Mouse (Mus musculus): ENCODE results near the gene H2-M2. TPM values are rescaled to one million over a fixed set of nuclear protein-coding genes. Genes with fewer than 3 reads are reported as not detected.

H2-M2 gene
- not detected in 2 replicates for total RNA-seq (2015)
- total RNA-seq (2017), result not detected in 2 replicates

- no peak for ATAC-seq (replicated peaks; ENCODE audit: poor library complexity)
These were observed at the start of gene H2-M2 for GRCm38 (mm10) chr17:37483452-37483851. TSS of gene H2-M2 (minus strand) at chr17:37483552.

- peak; percentile 87 for ATAC-seq (replicated peaks; ENCODE audit: poor library complexity)
These were observed 42.1 kb upstream of the H2-M2 start for GRCm38 (mm10) chr17:37525427-37525826.

DNA sequence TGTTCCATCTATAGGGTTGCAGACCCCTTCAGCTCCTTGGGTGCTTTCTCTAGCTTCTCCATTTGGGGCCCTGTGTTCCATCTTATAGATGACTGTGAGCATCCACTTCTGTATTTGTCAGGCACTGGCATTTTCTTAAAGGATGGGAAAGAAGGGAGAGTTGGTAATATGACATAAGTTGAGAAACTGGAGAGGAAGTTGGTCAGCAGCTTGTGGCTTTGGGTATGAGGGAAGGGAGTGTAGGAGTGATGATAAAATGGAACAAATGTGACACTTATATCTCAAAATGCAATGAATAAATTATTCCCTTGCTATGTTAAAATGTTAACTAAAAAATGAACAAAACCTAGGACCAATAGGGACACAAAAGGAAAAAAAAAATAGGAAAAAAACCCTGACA is 41.3 kb upstream of the H2-M2 start:
- ATAC-seq (replicated peaks; ENCODE audit: poor library complexity), result peak; percentile 92

GRCm38 (mm10) chr17:37507730-37508129 is 24.4 kb upstream of the H2-M2 start, which contains the start of gene Olfr111:
TSS of gene Olfr111 (plus strand) at chr17:37508030.
- no peak for ATAC-seq (replicated peaks; ENCODE audit: poor library complexity)

DNA sequence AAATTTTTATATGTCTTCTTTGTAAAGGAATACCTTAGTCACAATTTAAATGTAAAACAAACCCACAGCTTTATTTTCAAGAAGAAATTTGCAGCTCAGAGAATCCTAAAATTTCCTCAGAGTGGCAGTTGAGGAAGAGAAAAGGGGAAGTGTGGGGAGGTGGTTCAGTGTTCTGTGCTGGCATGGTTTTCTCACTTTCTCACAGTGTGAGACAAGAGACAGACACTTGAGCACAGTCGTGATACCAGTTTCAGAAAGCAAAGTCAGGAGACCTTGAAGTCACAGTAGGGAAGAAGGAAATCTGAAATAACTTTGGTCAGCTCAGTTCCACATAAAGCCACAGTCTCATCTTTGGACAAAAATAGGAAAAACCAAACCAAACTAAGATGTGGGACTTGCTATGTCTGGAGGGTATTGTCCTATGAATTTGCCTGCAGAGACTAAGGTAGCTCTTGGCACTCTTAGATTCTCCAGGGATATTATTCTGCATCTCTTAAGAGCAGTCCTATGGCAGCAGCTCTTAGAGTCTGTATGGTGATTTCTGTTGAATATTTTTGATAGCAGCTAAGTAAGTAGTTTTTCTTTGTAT is 8.7 kb upstream of the H2-M2 start, which contains the start of gene Olfr110:
Olfr110 (plus strand) TSS at position 539 of the 589 bp plus-strand sequence.
- peak; percentile 85 for ATAC-seq (replicated peaks; ENCODE audit: poor library complexity)

DNA sequence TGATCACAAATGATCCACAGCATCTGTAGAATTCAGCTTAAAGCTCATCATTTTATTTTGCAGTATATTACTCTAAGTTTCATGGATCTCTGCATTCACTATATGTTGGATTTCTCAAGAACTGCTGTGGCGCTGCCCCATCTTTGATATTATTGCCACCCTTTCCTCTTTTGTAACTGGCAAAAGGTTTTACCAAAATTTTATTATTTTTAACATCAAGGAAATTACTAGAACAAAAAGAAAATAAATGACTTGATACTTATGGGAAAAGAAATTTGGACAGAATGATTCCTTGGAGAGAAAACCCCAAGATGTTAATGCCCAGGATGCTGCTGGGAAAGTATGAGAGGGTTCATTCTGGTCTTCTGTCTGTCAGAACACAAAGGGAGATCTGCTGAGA is 24.7 kb downstream of the H2-M2 start, which contains the start of gene Olfr109:
Olfr109 (plus strand) TSS at position 301 of the 400 bp plus-strand sequence.
- no peak for ATAC-seq (replicated peaks; ENCODE audit: poor library complexity)

DNA sequence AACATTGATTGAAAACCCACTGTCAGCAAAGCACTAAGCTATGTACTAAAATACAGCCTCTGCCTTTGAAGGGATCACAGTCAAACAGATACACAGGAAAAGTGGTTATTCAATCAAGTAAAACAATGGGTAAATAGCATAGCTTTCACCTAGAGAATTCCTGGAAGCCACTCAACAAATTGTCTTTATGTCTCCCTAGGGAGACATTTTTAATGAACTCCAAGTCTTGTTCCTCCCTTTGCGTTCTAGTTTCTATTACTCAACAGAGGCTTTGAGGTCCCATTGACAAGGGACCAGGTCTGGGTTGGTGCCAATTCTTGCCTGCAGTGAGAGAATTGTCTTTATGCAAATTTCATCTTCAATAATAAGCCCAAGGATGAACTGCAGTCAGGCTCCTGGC is 38.2 kb downstream of the H2-M2 start, which contains the start of gene Olfr108:
Olfr108 (plus strand) TSS at position 301 of the 400 bp plus-strand sequence.
- no peak for ATAC-seq (replicated peaks; ENCODE audit: poor library complexity)

Other genes starting within 250 kb of the H2-M2 start
- gene Olfr97, start 246.2 kb downstream of the H2-M2 start, total RNA-seq (2015), result not detected in 2 replicates
- gene Olfr97, start 246.2 kb downstream of the H2-M2 start, total RNA-seq (2017), result not detected in 2 replicates
- not detected in 2 replicates for gene Olfr98, start 219.8 kb downstream of the H2-M2 start, total RNA-seq (2015)
- not detected in 2 replicates for gene Olfr98, start 219.8 kb downstream of the H2-M2 start, total RNA-seq (2017)
- 11.0 and 11.6 TPM in 2 replicates for gene H2-M3, start 213.3 kb downstream of the H2-M2 start, total RNA-seq (2015)
- 23.5 and 27.3 TPM in 2 replicates for gene H2-M3, start 213.3 kb downstream of the H2-M2 start, total RNA-seq (2017)
- not detected in 2 replicates for gene Olfr99, start 200.1 kb downstream of the H2-M2 start, total RNA-seq (2015)
- gene Olfr99, start 200.1 kb downstream of the H2-M2 start, total RNA-seq (2017), result not detected in 2 replicates
- gene Olfr101, start 179.2 kb downstream of the H2-M2 start, total RNA-seq (2015), result not detected in 2 replicates
- not detected in 2 replicates for gene Olfr101, start 179.2 kb downstream of the H2-M2 start, total RNA-seq (2017)
- not detected in 2 replicates for gene Olfr102, start 166.5 kb downstream of the H2-M2 start, total RNA-seq (2015)
- not detected in 2 replicates for gene Olfr102, start 166.5 kb downstream of the H2-M2 start, total RNA-seq (2017)
- gene Olfr103, start 143.9 kb downstream of the H2-M2 start, total RNA-seq (2015), result not detected in 2 replicates
- gene Olfr103, start 143.9 kb downstream of the H2-M2 start, total RNA-seq (2017), result not detected in 2 replicates
- not detected in 2 replicates for gene Olfr104-ps, start 124.0 kb downstream of the H2-M2 start, total RNA-seq (2015)
- gene Olfr104-ps, start 124.0 kb downstream of the H2-M2 start, total RNA-seq (2017), result not detected in 2 replicates
- gene Olfr105-ps, start 104.5 kb downstream of the H2-M2 start, total RNA-seq (2015), result not detected in 2 replicates
- not detected in 2 replicates for gene Olfr105-ps, start 104.5 kb downstream of the H2-M2 start, total RNA-seq (2017)
- not detected in 2 replicates for gene Olfr106-ps, start 93.2 kb downstream of the H2-M2 start, total RNA-seq (2015)
- not detected in 2 replicates for gene Olfr106-ps, start 93.2 kb downstream of the H2-M2 start, total RNA-seq (2017)
- gene Olfr107, start 84.3 kb downstream of the H2-M2 start, total RNA-seq (2015), result not detected in 2 replicates
- gene Olfr107, start 84.3 kb downstream of the H2-M2 start, total RNA-seq (2017), result not detected in 2 replicates
- gene Olfr108, start 38.1 kb downstream of the H2-M2 start, total RNA-seq (2015), result not detected in 2 replicates
- not detected in 2 replicates for gene Olfr108, start 38.1 kb downstream of the H2-M2 start, total RNA-seq (2017)
- gene Olfr109, start 24.6 kb downstream of the H2-M2 start, total RNA-seq (2015), result not detected in 2 replicates
- not detected in 2 replicates for gene Olfr109, start 24.6 kb downstream of the H2-M2 start, total RNA-seq (2017)
- gene Olfr110, start 8.9 kb upstream of the H2-M2 start, total RNA-seq (2015), result not detected in 2 replicates
- gene Olfr110, start 8.9 kb upstream of the H2-M2 start, total RNA-seq (2017), result not detected in 2 replicates
- gene Olfr111, start 24.5 kb upstream of the H2-M2 start, total RNA-seq (2015), result not detected in 2 replicates
- gene Olfr111, start 24.5 kb upstream of the H2-M2 start, total RNA-seq (2017), result not detected in 2 replicates
- gene Olfr112, start 85.9 kb upstream of the H2-M2 start, total RNA-seq (2015), result not detected in 2 replicates
- not detected in 2 replicates for gene Olfr112, start 85.9 kb upstream of the H2-M2 start, total RNA-seq (2017)
- gene Olfr113, start 94.1 kb upstream of the H2-M2 start, total RNA-seq (2015), result not detected in 2 replicates
- gene Olfr113, start 94.1 kb upstream of the H2-M2 start, total RNA-seq (2017), result not detected in 2 replicates
- gene Olfr114, start 109.2 kb upstream of the H2-M2 start, total RNA-seq (2015), result not detected in 2 replicates
- gene Olfr114, start 109.2 kb upstream of the H2-M2 start, total RNA-seq (2017), result not detected in 2 replicates
- gene Olfr115, start 143.6 kb upstream of the H2-M2 start, total RNA-seq (2015), result not detected in 2 replicates
- not detected in 2 replicates for gene Olfr115, start 143.6 kb upstream of the H2-M2 start, total RNA-seq (2017)
- not detected in 2 replicates for gene Olfr116, start 143.6 kb upstream of the H2-M2 start, total RNA-seq (2015)
- not detected in 2 replicates for gene Olfr116, start 143.6 kb upstream of the H2-M2 start, total RNA-seq (2017)
- not detected in 2 replicates for gene Olfr117, start 180.2 kb upstream of the H2-M2 start, total RNA-seq (2015)
- not detected in 2 replicates for gene Olfr117, start 180.2 kb upstream of the H2-M2 start, total RNA-seq (2017)
- not detected in 2 replicates for gene Olfr118, start 183.4 kb upstream of the H2-M2 start, total RNA-seq (2015)
- gene Olfr118, start 183.4 kb upstream of the H2-M2 start, total RNA-seq (2017), result not detected in 2 replicates
- not detected in 2 replicates for gene Olfr119, start 213.0 kb upstream of the H2-M2 start, total RNA-seq (2015)
- not detected in 2 replicates for gene Olfr119, start 213.0 kb upstream of the H2-M2 start, total RNA-seq (2017)
- not detected in 2 replicates for gene Olfr120, start 238.3 kb upstream of the H2-M2 start, total RNA-seq (2015)
- not detected in 2 replicates for gene Olfr120, start 238.3 kb upstream of the H2-M2 start, total RNA-seq (2017)

Measured in megakaryocyte progenitor cell, adult 5-6 weeks (primary cell).